21 mouse cellular contexts compared by ENCODE assay signal in the genomic region with DNA sequence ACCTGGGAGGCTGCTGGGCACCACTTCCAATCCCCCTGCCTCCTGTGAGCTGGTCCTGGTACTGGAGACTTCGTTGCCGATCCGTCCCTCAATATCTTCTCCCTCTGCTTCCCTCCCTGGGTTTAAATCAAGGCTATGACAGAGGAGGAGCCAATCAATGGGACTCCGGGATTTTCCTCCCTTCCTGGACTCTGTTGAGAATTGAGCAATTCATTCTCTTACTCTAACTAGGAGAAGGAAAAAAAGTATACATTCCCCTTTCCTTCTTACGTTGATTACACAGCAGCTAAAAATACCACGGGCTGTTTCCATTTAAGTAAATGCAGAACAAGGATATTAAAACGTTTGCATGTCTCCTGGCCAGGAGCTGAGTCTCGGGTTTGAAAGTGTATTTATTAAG. TPM values are rescaled to one million over a fixed set of nuclear protein-coding genes. Genes with fewer than 3 reads are reported as not detected.
DNase-seq lines count a peak whose midpoint lies in the region; ATAC-seq lines count a peak whose summit lies in the region.
"Had no signal": no experiment of that assay in that cellular context is flagged by ENCODE, and none has a peak within 500 bp of the region (broad histone marks: within the 10 kb centered on the region; RNA-seq: fewer than 3 reads in every experiment).

Gene Tnn, minus strand, starts transcription at position 101 of the 400 bp plus-strand sequence.

- H3K4me3 ChIP-seq in embryonic facial prominence, embryonic 14.5 days (ENCODE audit: low read depth, low read length), result no peak within 1 kb of the TSS
- H3K4me3 ChIP-seq in intestine, embryonic 15.5 days (replicated peaks), result no peak within 1 kb of the TSS
- peak within 1 kb of the TSS; percentile 12; the same call in 1 of the 2 replicates for H3K4me3 ChIP-seq in stomach, embryonic 14.5 days (ENCODE audit: low read depth, low read length)
- H3K4me3 ChIP-seq: forebrain, embryonic 13.5 days; heart, adult 2 months; heart, embryonic 15.5 days; hindbrain, embryonic 10.5 days had no signal

- DNase-seq in NIH3T3 (ENCODE audit: low read depth), result peak; percentile 47
- DNase-seq in embryonic facial prominence, embryonic 14.5 days (ENCODE audit: low spot score), result peak; percentile 72
- no peak for DNase-seq in adrenal gland, postnatal 14 days
- DNase-seq in kidney, postnatal 25 days, result no peak
- DNase-seq in adrenal gland, postnatal 36 days, result no peak
- DNase-seq in ovary, postnatal 14 days (ENCODE audit: low spot score), result no peak
- DNase-seq: cerebellum, adult 11 months; cerebellum, adult 8-10 months; cerebellum, postnatal 36 days; forebrain, postnatal 0 days; gastrocnemius, postnatal 14 days; heart, adult 2 months; heart, postnatal 14 days had no signal

- H3K36me3 ChIP-seq in embryonic facial prominence, embryonic 14.5 days (ENCODE audit: control insufficient read depth, insufficient read depth, low read length), result no peaks in the 10 kb centered on the region
- H3K36me3 ChIP-seq in intestine, embryonic 15.5 days, result no peaks in the 10 kb centered on the region
- no peaks in the 10 kb centered on the region for H3K36me3 ChIP-seq in stomach, embryonic 14.5 days (ENCODE audit: control insufficient read depth, insufficient read depth, low read length)
- H3K36me3 ChIP-seq: heart, embryonic 15.5 days; hindbrain, embryonic 10.5 days had no signal

- 0 out of 2 replicates have a peak within 1 kb of the TSS, but pooled peaks have one; percentile 17 for H3K27ac ChIP-seq in embryonic facial prominence, embryonic 14.5 days (replicated peaks; ENCODE audit: low read depth, low read length)
- no peak within 1 kb of the TSS for H3K27ac ChIP-seq in intestine, embryonic 15.5 days
- H3K27ac ChIP-seq in stomach, embryonic 14.5 days (ENCODE audit: low read length), result peak within 1 kb of the TSS; percentile 63
- H3K27ac ChIP-seq: forebrain, embryonic 13.5 days; heart, adult 2 months; heart, embryonic 15.5 days; hindbrain, embryonic 10.5 days; hindbrain, embryonic 14.5 days had no signal

- H3K9me3 ChIP-seq in embryonic facial prominence, embryonic 14.5 days (ENCODE audit: control insufficient read depth, low read length), result no peaks in the 10 kb centered on the region
- no peaks in the 10 kb centered on the region for H3K9me3 ChIP-seq in intestine, embryonic 15.5 days
- no peaks in the 10 kb centered on the region for H3K9me3 ChIP-seq in stomach, embryonic 14.5 days (ENCODE audit: control insufficient read depth, low read depth, low read length)
- H3K9me3 ChIP-seq: forebrain, embryonic 13.5 days; heart, embryonic 15.5 days; hindbrain, embryonic 10.5 days had no signal

- H3K9ac ChIP-seq in embryonic facial prominence, embryonic 14.5 days (ENCODE audit: low read depth, low read length), result no peak within 1 kb of the TSS
- no peak within 1 kb of the TSS for H3K9ac ChIP-seq in intestine, embryonic 15.5 days
- no peak within 1 kb of the TSS for H3K9ac ChIP-seq in stomach, embryonic 14.5 days (replicated peaks; ENCODE audit: low read depth, low read length)
- H3K9ac ChIP-seq: forebrain, embryonic 13.5 days; forebrain, postnatal 0 days; heart, embryonic 15.5 days; hindbrain, embryonic 14.5 days had no signal

- no peak for ATAC-seq in embryonic facial prominence, embryonic 14.5 days (ENCODE audit: low read depth)
- ATAC-seq in intestine, embryonic 15.5 days, result peak; percentile 34; the same call in 1 of the 2 replicates
- ATAC-seq in stomach, embryonic 14.5 days (ENCODE audit: insufficient number of reproducible peaks, insufficient read depth, low FRiP score, low read depth), result no peak
- ATAC-seq: forebrain, embryonic 13.5 days; forebrain, postnatal 0 days had no signal

- WGBS in embryonic facial prominence, embryonic 14.5 days, result 39% methylated on average over 8 of the region's 8 CpGs
- WGBS in intestine, embryonic 15.5 days, result 47% methylated on average over 8 of the region's 8 CpGs
- WGBS in stomach, embryonic 14.5 days, result 46% methylated on average over 8 of the region's 8 CpGs

- H3K27me3 ChIP-seq in embryonic facial prominence, embryonic 14.5 days (replicated peaks; ENCODE audit: control insufficient read depth, insufficient read depth, low read length), result no peaks in the 10 kb centered on the region
- H3K27me3 ChIP-seq in intestine, embryonic 15.5 days (replicated peaks), result no peaks in the 10 kb centered on the region
- no peaks in the 10 kb centered on the region for H3K27me3 ChIP-seq in stomach, embryonic 14.5 days (ENCODE audit: control insufficient read depth, insufficient read depth, low read length)
- H3K27me3 ChIP-seq: forebrain, embryonic 13.5 days; heart, embryonic 15.5 days had no signal

- peaks cover 14% of the 10 kb centered on the region; the same call in 1 of the 2 replicates for H3K4me1 ChIP-seq in embryonic facial prominence, embryonic 14.5 days (ENCODE audit: control insufficient read depth, insufficient read depth, low read length)
- H3K4me1 ChIP-seq in intestine, embryonic 15.5 days (replicated peaks), result no peaks in the 10 kb centered on the region
- no peaks in the 10 kb centered on the region for H3K4me1 ChIP-seq in stomach, embryonic 14.5 days (ENCODE audit: control insufficient read depth, insufficient read depth, low read length)
- H3K4me1 ChIP-seq: heart, embryonic 15.5 days had no signal

- H3K4me2 ChIP-seq in embryonic facial prominence, embryonic 14.5 days (ENCODE audit: low read depth, low read length), result peak within 1 kb of the TSS; percentile 4; the same call in 1 of the 2 replicates
- peak within 1 kb of the TSS; percentile 26 for H3K4me2 ChIP-seq in intestine, embryonic 15.5 days (replicated peaks)
- H3K4me2 ChIP-seq in stomach, embryonic 14.5 days (replicated peaks; ENCODE audit: low read depth, low read length), result peak within 1 kb of the TSS; percentile 31
- H3K4me2 ChIP-seq: forebrain, embryonic 13.5 days; heart, embryonic 11.5 days; heart, embryonic 15.5 days; hindbrain, embryonic 14.5 days had no signal

RNA-seq across cellular contexts. Expression of gene Tnn, which starts in this region (rescaled TPM):
- 10.9 and 17.2 TPM in 2 replicates for polyA plus RNA-seq in embryonic facial prominence, embryonic 14.5 days (2014; fragmentation: Nextera tagmentation; extraction: Ambion mirVana)
- 6.6 TPM in 2 replicates for polyA plus RNA-seq in intestine, embryonic 15.5 days (2015; fragmentation: Nextera tagmentation; extraction: Ambion mirVana)
- 18.3 and 20.2 TPM in 2 replicates for polyA plus RNA-seq in stomach, embryonic 14.5 days (2014; fragmentation: Nextera tagmentation; extraction: Ambion mirVana)
- 0.30 and 0.60 TPM in 2 replicates for total RNA-seq in adrenal gland, postnatal 14 days (2021)
- total RNA-seq in adrenal gland, postnatal 36 days (2021), result under 1 TPM; 0.10 to 0.20 TPM
- total RNA-seq: gastrocnemius, adult 18-20 months; heart, adult 2 months had no signal
- polyA plus RNA-seq: forebrain, embryonic 13.5 days; heart, embryonic 11.5 days; hindbrain, embryonic 14.5 days had no signal

Comparison
In these comparisons a context has a peak if more than half of its experiments do, and no peak if none do; other contexts are left out.
1. DNase-seq: peak in NIH3T3 (single experiment) and embryonic facial prominence, embryonic 14.5 days (single experiment); none in adrenal gland, postnatal 14 days (single experiment), kidney, postnatal 25 days (0 of 2), adrenal gland, postnatal 36 days (0 of 2) and ovary, postnatal 14 days (single experiment).
2. Peak in every context shown above with its lines, with median percentiles within 50 percentile points of each other: H3K4me2 ChIP-seq.